Mouse (Mus musculus) urinary bladder, postnatal 10 days (tissue): ENCODE measurements around the gene Tmem182.

Source experiments
- DNase-seq: peaks from one replicate; pipeline ENCODE4 v3.0.0; 2022; ENCODE audit warnings: low spot score

Gene Tmem182

DNA sequence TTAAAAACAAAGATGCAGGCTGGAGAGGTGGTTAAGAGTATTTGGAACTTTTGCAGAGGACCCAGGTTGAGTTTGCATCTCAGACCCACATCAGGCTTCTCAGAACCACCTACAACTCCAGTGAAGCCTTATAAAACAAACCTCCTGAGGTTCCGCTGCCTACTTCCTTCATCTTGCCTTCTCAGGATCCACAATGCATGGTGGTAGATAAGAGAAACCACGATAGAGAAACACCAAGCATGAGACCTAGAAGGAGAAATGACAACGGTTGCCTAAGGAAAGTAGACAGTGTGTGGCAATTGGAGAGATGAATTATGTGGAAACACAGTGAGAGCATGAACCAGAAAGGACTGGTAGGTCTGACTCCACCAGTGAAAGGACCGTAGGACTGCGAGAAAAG lies 4.5 kb upstream of the Tmem182 start:
- no peak for DNase-seq

- no peak for DNase-seq
Observed at GRCm38 (mm10) chr1:40802759-40803158, 2.6 kb upstream of the Tmem182 start.

DNA sequence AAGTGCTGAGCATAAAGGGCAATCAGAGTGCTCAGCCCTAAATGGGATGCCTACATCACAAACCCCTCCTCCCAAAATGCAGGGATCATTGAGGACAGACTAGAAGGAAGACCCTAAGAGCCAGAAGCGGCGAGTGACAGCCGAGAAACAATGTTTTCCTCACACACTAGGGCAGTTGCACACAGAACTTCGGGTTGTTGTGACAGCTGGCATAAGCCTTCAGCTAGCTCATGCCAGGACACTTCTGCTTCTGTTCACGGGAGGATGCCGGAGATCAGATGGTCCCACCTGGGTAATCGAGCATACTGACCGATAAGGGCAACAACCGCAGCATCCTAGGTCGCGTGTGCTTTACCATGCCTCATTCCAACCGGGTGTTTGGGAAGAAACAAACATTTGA lies 1.3 kb upstream of the Tmem182 start:
- DNase-seq = no peak

- no peak for DNase-seq
Observed at GRCm38 (mm10) chr1:40805891-40806290, 490 bp downstream of the Tmem182 start.

- no peak for DNase-seq
Observed at GRCm38 (mm10) chr1:40808643-40809042, 3.2 kb downstream of the Tmem182 start.

GRCm38 (mm10) chr1:40815071-40815845 lies 9.9 kb downstream of the Tmem182 start:
- DNase-seq = no peak

GRCm38 (mm10) chr1:40824517-40824916 lies 19.1 kb downstream of the Tmem182 start:
- no peak for DNase-seq

DNA sequence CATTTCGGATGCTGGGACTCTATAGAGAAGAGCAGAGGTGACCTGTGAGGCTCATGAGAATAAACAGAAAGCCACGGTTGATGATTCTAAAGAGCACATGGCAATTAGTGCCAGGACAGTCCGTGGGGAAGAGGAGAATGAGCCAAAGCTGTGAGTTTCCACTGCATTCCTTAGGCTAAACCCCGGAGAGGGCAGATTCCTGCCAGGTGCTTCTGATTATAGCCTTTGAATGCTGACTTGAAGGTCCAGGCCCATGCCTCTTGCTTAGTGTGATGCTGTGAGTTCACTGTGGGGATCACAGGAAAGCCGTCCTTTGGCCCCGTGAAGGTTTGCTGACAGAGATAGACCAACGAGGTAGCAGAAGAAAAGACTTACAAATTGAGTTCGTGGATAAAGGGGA lies 19.5 kb downstream of the Tmem182 start:
- no peak for DNase-seq

DNA sequence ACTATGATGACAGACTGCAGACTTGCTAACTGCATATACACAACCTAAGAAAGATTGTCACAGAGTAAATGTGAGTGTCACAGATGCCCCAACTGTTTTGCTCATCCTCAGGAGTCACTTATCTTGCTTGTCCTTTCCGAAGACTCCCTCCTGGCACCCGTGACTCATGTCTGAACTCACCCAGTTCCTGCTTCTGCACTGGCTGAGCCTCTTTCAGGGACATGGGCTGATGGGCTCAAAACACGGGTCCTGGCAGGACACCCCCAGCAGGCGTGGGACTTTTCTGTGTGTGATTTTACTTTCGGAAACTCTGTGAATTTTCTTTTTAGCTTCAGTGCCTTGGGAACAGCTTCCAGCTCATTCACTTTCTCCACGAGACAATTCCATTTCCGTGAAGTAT lies 20.4 kb downstream of the Tmem182 start:
- DNase-seq = no peak

DNA sequence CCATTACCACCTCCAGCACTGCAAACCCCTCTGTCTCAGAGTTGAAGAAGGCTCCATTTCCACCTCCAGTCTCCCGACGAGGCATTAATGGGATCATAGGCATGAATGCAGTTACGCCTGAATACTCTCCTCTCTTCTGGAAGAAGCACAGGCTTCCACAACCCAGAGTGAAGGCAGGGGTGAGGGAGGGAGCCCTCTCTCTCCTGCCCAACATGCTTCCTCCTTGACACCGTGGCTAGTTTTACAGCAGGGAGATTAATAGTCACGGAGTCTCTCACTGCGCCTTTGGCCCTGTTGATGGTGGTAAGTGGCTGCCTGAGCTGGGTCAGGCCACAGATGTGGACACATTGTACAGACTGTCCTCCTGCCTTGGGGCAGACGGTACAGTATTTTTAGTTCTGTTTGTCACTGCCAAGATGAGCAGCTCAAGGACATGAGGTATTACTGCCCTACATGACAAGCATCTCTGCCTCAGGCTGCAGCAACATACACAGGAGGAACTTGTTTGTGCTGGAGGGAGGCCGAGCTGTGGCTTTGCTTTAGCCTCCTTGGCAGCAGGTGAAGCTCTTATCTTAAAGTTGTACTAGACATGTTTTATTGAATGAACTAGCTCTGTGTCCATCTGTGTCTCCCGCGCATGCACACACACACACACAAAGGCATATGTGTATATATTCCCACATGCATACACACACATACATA lies 24.0 kb downstream of the Tmem182 start:
- no peak for DNase-seq

- no peak for DNase-seq
Observed at GRCm38 (mm10) chr1:40830712-40831507, 25.5 kb downstream of the Tmem182 start.

GRCm38 (mm10) chr1:40835468-40835867 lies 30.1 kb downstream of the Tmem182 start:
- DNase-seq = no peak

DNA sequence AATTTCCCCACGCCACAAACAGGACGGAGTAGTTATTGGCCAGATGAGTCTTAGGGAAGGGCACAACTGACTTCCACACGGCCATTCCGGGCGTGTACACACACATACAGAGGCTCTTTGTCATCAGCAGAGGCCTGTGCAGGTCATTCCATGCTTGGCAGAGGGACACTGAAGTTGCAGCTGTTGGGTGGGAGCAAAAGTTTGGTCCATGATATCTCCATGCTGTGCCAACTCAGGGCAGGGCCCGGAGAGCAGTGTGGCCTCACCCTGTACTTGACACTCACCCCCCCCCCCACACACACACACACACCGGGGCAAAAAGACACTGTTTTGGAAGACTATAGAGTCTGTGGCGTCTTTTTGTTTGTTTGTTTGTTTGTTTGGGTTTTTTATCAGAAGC lies 35.2 kb downstream of the Tmem182 start:
- DNase-seq = no peak

GRCm38 (mm10) chr1:40841032-40841761 lies 35.8 kb downstream of the Tmem182 start:
- DNase-seq = no peak

DNA sequence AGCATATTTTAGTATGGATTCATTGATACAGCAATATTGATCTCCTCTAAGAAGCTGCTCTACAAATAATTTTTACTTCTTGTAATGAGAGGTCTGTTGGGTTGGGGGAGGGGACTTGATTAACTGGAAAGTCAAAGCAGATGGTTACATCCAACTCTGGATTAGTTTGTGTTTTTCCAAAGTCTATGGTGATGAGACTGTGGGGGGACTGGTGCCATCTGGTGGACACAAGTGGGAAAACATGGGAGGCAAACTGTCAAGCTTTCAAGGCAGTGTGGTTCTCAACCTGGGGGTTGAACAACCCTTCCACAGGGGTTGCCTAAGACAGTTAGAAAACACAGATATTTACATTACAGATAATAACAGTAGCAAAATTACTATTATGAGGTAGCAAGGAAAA lies 39.2 kb downstream of the Tmem182 start:
- DNase-seq = no peak

GRCm38 (mm10) chr1:40847196-40847938 lies 42.0 kb downstream of the Tmem182 start:
- no peak for DNase-seq

DNA sequence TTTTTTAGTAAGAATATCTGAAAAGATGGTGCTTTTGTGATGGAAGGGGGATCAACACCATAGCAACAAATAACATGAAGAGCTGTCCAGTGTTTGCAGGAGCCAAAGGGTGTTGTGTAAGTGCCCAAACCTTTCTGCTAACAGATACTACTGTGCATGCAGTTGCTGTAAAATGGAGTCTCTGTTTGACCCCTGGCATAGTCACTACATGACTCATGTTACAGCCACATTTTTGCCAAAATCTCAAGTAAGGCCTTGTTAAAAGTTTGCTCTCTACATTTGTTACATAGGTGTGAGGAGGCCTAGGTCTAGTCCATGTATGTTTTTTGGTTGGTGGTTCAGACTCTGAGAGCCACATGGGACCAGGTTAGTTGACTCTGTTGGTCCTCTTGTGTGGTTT lies 45.9 kb downstream of the Tmem182 start:
- DNase-seq = no peak

DNA sequence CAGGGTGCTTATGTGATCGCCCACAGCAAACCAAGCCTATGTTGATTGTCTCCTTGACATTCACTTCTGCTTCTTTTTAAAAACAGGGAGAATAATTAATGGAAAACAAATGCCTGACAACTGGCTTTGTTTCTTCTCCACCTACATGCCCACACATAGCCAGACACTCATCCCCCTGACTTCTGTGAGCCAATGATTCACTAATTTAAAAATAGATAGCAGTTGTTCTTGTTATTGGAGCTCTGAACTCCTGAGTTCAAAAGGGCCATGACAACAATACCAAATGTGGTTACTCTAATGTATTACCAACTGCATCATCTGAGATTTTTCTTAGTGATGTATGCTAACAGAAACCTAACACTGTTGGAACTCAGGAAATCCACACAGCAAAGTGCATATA lies 49.9 kb downstream of the Tmem182 start:
- DNase-seq = no peak

- DNase-seq = no peak
Observed at GRCm38 (mm10) chr1:40856846-40857636, 51.6 kb downstream of the Tmem182 start.

DNA sequence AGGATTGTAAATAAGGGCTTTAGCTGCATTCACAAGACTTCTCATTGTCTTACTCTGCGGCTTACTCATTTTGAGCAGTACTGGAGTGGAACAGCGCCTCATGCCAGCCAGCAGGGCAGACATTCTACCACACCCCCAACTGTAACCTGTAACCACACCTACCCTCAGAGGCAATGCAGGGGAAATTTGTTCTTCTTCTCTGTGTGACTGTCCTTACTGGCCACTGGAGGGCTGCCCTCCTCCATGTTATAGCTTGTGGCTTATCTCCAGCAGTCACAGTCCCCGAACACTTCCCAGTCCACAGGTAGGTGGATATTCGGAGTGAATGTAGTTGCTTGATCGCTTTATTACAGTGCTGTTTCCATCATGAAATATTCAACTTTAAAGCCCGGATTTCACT lies 59.6 kb downstream of the Tmem182 start:
- no peak for DNase-seq

GRCm38 (mm10) chr1:40867106-40867505 lies 61.7 kb downstream of the Tmem182 start:
- no peak for DNase-seq
